Comparison of ENCODE assay signal across 8 mouse cellular contexts in genomic region chr6:94700612-94701011, GRCm38 (mm10). TPM values are rescaled to one million over a fixed set of nuclear protein-coding genes. Genes with fewer than 3 reads are reported as not detected.
DNase-seq lines count a peak whose midpoint lies in the region; TF ChIP-seq lines count a peak whose summit lies in the region.

No protein-coding gene starts in this region.

- H3K4me3 ChIP-seq in layer of hippocampus, adult 2 months = peak overlapping the region; percentile 87
- H3K4me3 ChIP-seq in forebrain, embryonic 10.5 days = peak overlapping the region; percentile 98
- H3K4me3 ChIP-seq in macrophage (ENCODE audit: inconsistent target) = peak overlapping the region; percentile 14; the same call in 1 of the 2 replicates

- TF ChIP-seq CTCF in layer of hippocampus, adult 2 months (conservative IDR thresholded peaks at IDR 0.05) = no peak

- H3K27me3 ChIP-seq in forebrain, embryonic 10.5 days (ENCODE audit: poor library complexity, severe bottlenecking) = peaks cover 19% of the 10 kb centered on the region
- H3K27me3 ChIP-seq in splenic B cell, adult 2 months (ENCODE audit: control insufficient read depth, insufficient read depth, low read length, poor library complexity, severe bottlenecking) = no peaks in the 10 kb centered on the region

- H3K36me3 ChIP-seq in forebrain, embryonic 10.5 days (replicated peaks) = no peaks in the 10 kb centered on the region
- H3K36me3 ChIP-seq in macrophage (ENCODE audit: inconsistent target) = no peaks in the 10 kb centered on the region
- no peaks in the 10 kb centered on the region for H3K36me3 ChIP-seq in splenic B cell, adult 2 months (ENCODE audit: control insufficient read depth, insufficient read depth, low read length, poor library complexity, severe bottlenecking)

- under 1% methylated on average over 8 of the region's 8 CpGs for WGBS in forebrain, embryonic 10.5 days
- 0% methylated on average over 6 of the region's 8 CpGs for WGBS in macrophage (ENCODE audit: missing documents)

- peaks cover 66% of the 10 kb centered on the region for H3K4me1 ChIP-seq in forebrain, embryonic 10.5 days

- no peaks in the 10 kb centered on the region for H3K79me2 ChIP-seq in macrophage (ENCODE audit: inconsistent target)

- intact Hi-C loops in heart, postnatal 14 days (cut with DNase I) = loop anchor here (5.0 to 10.0 kb wide), 3 partner anchors 112 to 267 kb away; no protein-coding TSS in a partner anchor

- DNase-seq in layer of hippocampus, adult 2 months (ENCODE audit: low spot score in 2 of 2) = no peak
- no peak for DNase-seq in layer of hippocampus, postnatal 36 days
- peak; percentile 50 for DNase-seq in brain, adult 2 months (ENCODE audit: low read depth, low spot score)
- peak; percentile 67 for DNase-seq in forebrain, embryonic 10.5 days (ENCODE audit: extremely low spot score, low spot score)
- DNase-seq in heart, postnatal 14 days = peak; percentile 65 to 74
- peak; percentile 92 to 94 for DNase-seq in kidney, postnatal 25 days
- DNase-seq in splenic B cell, adult 2 months (ENCODE audit: low read depth, low spot score) = peak; percentile 9

- H3K9me3 ChIP-seq in forebrain, embryonic 10.5 days = no peaks in the 10 kb centered on the region

- no peak overlapping the region for H3K27ac ChIP-seq in layer of hippocampus, adult 2 months
- peak overlapping the region; percentile 98 for H3K27ac ChIP-seq in forebrain, embryonic 10.5 days
- no peak overlapping the region for H3K27ac ChIP-seq in macrophage

RNA-seq across cellular contexts. Expression of gene Lrig1, which starts 0.7 kb away (rescaled TPM):
- total RNA-seq in layer of hippocampus, adult 2 months (2021) = 10 to 100 TPM; 26.2 to 27.4 TPM
- 10 to 100 TPM; 27.0 to 27.8 TPM for total RNA-seq in layer of hippocampus, postnatal 36 days (2021)
- polyA plus RNA-seq in forebrain, embryonic 10.5 days (2016; fragmentation: Nextera tagmentation; extraction: Ambion mirVana) = 18.8 and 20.6 TPM in 2 replicates
- total RNA-seq in heart, postnatal 14 days (2021) = 10 to 100 TPM; 37.8 to 38.6 TPM
- total RNA-seq in macrophage (2018; cell fraction: chromatin; rRNA removed) = 1 to 10 TPM in 5 of 26 experiments, under 1 TPM in 10, not detected in 11; 0.33 to 2.0 (median 0.74) TPM
- under 1 TPM in 21 of 26 experiments, not detected in 5; 0.03 to 0.81 (median 0.21) TPM for total RNA-seq in macrophage (2018; cell fraction: cytosol; rRNA removed)
- 1 to 10 TPM in 3 of 26 experiments, under 1 TPM in 14, not detected in 9; 0.12 to 2.2 (median 0.36) TPM for total RNA-seq in macrophage (2018; cell fraction: nucleus; rRNA removed)
- 0.04 to 0.91 TPM (median 0.30 TPM) in 3 replicates for polyA plus RNA-seq in macrophage (2018)

Comparison
In these comparisons a context has a peak if more than half of its experiments do, and no peak if none do; other contexts are left out.
1. DNase-seq: peak in brain, adult 2 months (single experiment), forebrain, embryonic 10.5 days (single experiment), heart, postnatal 14 days (2 of 2), kidney, postnatal 25 days (2 of 2) and splenic B cell, adult 2 months (single experiment); none in layer of hippocampus, adult 2 months (0 of 2) and layer of hippocampus, postnatal 36 days (0 of 2).
2. H3K4me3 ChIP-seq: peak in every context shown above with its lines; median percentile 98 in forebrain, embryonic 10.5 days; 87 in layer of hippocampus, adult 2 months; 14 in macrophage.